Mouse (Mus musculus): ENCODE results near the gene Cabp2.

- TF ChIP-seq CTCF (IDR thresholded peaks at IDR 0.05; ENCODE audit: control insufficient read depth, insufficient read depth, insufficient read length) (no peak), CEBPB (IDR thresholded peaks at IDR 0.05; ENCODE audit: low read depth) (no peak), MYOD1 (IDR thresholded peaks at IDR 0.05; ENCODE audit: control insufficient read depth, insufficient read length, low read depth) (no peak), USF1 (IDR thresholded peaks at IDR 0.05; ENCODE audit: low read depth) (no peak), MYOG (IDR thresholded peaks at IDR 0.05; ENCODE audit: control insufficient read depth, extremely low read depth, insufficient read length) (no peak), MAX (IDR thresholded peaks at IDR 0.05) (no peak), FOSL1 (IDR thresholded peaks at IDR 0.05; ENCODE audit: insufficient read depth, low read length, poor library complexity, severe bottlenecking) (no peak)
Measured at GRCm38 (mm10) chr19:4082219-4082965, 1.0 kb downstream of the Cabp2 start.

All from C2C12 (cell line).